Mouse (Mus musculus): Measurements from ENCODE around the gene Akap7.

DNA sequence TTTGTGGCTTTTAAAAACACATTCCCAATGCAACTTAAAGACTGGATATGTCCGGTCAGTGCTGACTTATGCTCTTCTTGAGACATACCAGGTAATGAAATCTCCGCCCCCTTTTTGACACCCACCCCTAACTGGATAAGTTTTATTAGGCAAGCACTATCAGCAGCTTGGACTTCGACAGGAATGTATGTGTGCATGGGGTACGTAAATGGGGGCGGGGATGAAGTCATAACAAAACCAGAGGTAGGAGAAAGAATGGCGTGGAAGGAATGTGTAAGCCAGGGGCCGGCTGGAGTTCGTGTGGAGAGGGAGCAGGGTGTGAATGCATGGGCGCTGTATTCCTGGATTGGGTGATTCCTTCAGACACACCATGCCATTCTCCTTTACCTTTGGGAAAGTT, 109.6 kb downstream of the Akap7 start:
- TF ChIP-seq POLR2A (IDR thresholded peaks at IDR 0.05; ENCODE audit: insufficient read length, low read depth) (no peak), POLR2AphosphoS2 (IDR thresholded peaks at IDR 0.05; ENCODE audit: insufficient read length, low read depth) (no peak), SRF (IDR thresholded peaks at IDR 0.05; ENCODE audit: control insufficient read depth, insufficient read length, low read depth) (no peak), TCF3 (IDR thresholded peaks at IDR 0.05; ENCODE audit: insufficient read length, low read depth) (no peak), USF1 (IDR thresholded peaks at IDR 0.05; ENCODE audit: low read depth) (no peak), CEBPB (IDR thresholded peaks at IDR 0.05; ENCODE audit: insufficient read depth, poor library complexity, severe bottlenecking) (no peak), MYOD1 (IDR thresholded peaks at IDR 0.05; ENCODE audit: control insufficient read depth in 1 of 3, insufficient read length in 2 of 3, low read depth in 2 of 3) (no peak)
